In genomic region chr19:45573861-45574267, GRCm38 (mm10) we compare ENCODE assay signal across 9 mouse cellular contexts. TPM values are rescaled to one million over a fixed set of nuclear protein-coding genes. Genes with fewer than 3 reads are reported as not detected.
A peak's percentile ranks its signal among the peaks of the same experiment; 100 is the strongest.
DNase-seq lines count a peak whose midpoint lies in the region; ATAC-seq lines count a peak whose summit lies in the region.
"Had no signal": no experiment of that assay in that cellular context is flagged by ENCODE, and none has a peak within 500 bp of the region (broad histone marks: within the 10 kb centered on the region; RNA-seq: fewer than 3 reads in every experiment).

No protein-coding gene starts in this region.

- peaks cover 8% of the 10 kb centered on the region for H3K4me1 ChIP-seq in hindbrain, embryonic 16.5 days (ENCODE audit: control insufficient read depth, insufficient read depth, low read depth, low read length)

- no peak overlapping the region for H3K4me3 ChIP-seq in hindbrain, embryonic 16.5 days (ENCODE audit: low read length)
- H3K4me3 ChIP-seq: myocyte had no signal

- H3K27ac ChIP-seq in hindbrain, embryonic 16.5 days (ENCODE audit: low read depth, low read length), result no peak overlapping the region

- ATAC-seq in hindbrain, embryonic 16.5 days, result peak; percentile 72

- peak; percentile 53 for DNase-seq in WW6 (ENCODE audit: low read depth, low spot score)
- DNase-seq in cerebellum, postnatal 14 days, result peak; percentile 83 to 89
- peak; percentile 79 for DNase-seq in gastrocnemius, adult 18-20 months (ENCODE audit: low spot score)
- DNase-seq in left cerebral cortex, adult 11 months (ENCODE audit: low spot score), result peak; percentile 47
- DNase-seq in lung, postnatal 36 days, result peak; percentile 87
- DNase-seq in retina, postnatal 7 days (ENCODE audit: low read depth, low spot score), result peak; percentile 67
- DNase-seq in thymus, postnatal 4 days, result peak; percentile 92

- no peak overlapping the region for H3K4me2 ChIP-seq in hindbrain, embryonic 16.5 days (ENCODE audit: low read length)

- H3K9me3 ChIP-seq in hindbrain, embryonic 16.5 days (ENCODE audit: control insufficient read depth, low read length), result no peaks in the 10 kb centered on the region

- H3K36me3 ChIP-seq in hindbrain, embryonic 16.5 days (ENCODE audit: control insufficient read depth, insufficient read depth, low read length), result peaks cover 16% of the 10 kb centered on the region

- WGBS in hindbrain, embryonic 16.5 days, result 22% methylated on average over 6 of the region's 6 CpGs

- no peaks in the 10 kb centered on the region; the same call in 1 of the 2 replicates for H3K27me3 ChIP-seq in hindbrain, embryonic 16.5 days (replicated peaks; ENCODE audit: control insufficient read depth, insufficient read depth, low read length)

- H3K9ac ChIP-seq in hindbrain, embryonic 16.5 days (ENCODE audit: low read depth, low read length), result no peak overlapping the region

RNA-seq across cellular contexts. Expression of gene Gm17018, which starts 13.4 kb away (rescaled TPM):
- 10 to 100 TPM; 16.7 to 19.6 TPM for total RNA-seq in gastrocnemius, adult 18-20 months (2021)
- polyA plus RNA-seq in hindbrain, embryonic 16.5 days (2015; fragmentation: Nextera tagmentation; extraction: Ambion mirVana), result 77.0 and 85.7 TPM in 2 replicates

RNA-seq across cellular contexts. Expression of gene Poll, which starts 13.5 kb away (rescaled TPM):
- total RNA-seq in gastrocnemius, adult 18-20 months (2021), result 10 to 100 TPM; 14.8 to 15.1 TPM
- 11.1 and 14.6 TPM in 2 replicates for polyA plus RNA-seq in hindbrain, embryonic 16.5 days (2015; fragmentation: Nextera tagmentation; extraction: Ambion mirVana)
